14 mouse cellular contexts compared by ENCODE assay signal in the genomic region with DNA sequence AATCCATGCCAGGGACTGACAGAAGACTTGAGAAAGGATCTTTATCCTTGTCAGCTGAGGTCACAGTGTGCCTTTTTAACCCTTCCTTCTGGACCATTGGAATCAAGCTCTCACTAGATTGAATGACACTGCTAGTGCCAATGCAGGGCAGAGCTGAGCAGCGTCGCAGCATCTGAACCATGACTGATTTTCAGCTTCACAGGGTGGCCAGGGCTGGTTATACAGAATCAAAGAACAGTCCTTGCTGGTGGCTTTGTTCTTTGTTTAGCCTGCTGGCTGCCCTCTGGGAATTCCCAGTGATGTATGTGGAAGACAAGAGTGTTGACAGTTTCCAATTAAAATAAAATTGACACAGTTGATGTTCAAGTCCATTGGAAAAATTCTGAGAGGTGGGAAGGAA. TPM values are rescaled to one million over a fixed set of nuclear protein-coding genes. Genes with fewer than 3 reads are reported as not detected.
DNase-seq lines count a peak whose midpoint lies in the region; ATAC-seq and TF ChIP-seq lines count a peak whose summit lies in the region.
"Had no signal": no experiment of that assay in that cellular context is flagged by ENCODE, and none has a peak within 500 bp of the region (broad histone marks: within the 10 kb centered on the region; RNA-seq: fewer than 3 reads in every experiment).

No protein-coding gene starts in this region.

- H3K4me3 ChIP-seq in layer of hippocampus, adult 2 months = no peak overlapping the region
- no peak overlapping the region for H3K4me3 ChIP-seq in hindbrain, embryonic 11.5 days (ENCODE audit: low read depth, low read length)
- H3K4me3 ChIP-seq in midbrain, embryonic 11.5 days (ENCODE audit: low read depth, low read length) = no peak overlapping the region
- H3K4me3 ChIP-seq: heart, embryonic 12.5 days had no signal

- no peak for DNase-seq in layer of hippocampus, adult 2 months (ENCODE audit: low spot score in 2 of 2)
- DNase-seq in layer of hippocampus, adult 8-10 months (ENCODE audit: low spot score in 2 of 2) = no peak
- DNase-seq in hindbrain, embryonic 11.5 days (ENCODE audit: low spot score) = peak; percentile 50
- DNase-seq in midbrain, embryonic 11.5 days (ENCODE audit: low spot score, missing footprints) = no peak
- peak; percentile 31 for DNase-seq in retina, embryonic 14.5 days (ENCODE audit: low spot score)
- no peak for DNase-seq in heart, postnatal 25 days (ENCODE audit: low spot score)
- no peak for DNase-seq in urinary bladder, postnatal 14 days (ENCODE audit: low spot score)
- DNase-seq: cerebellum, adult 8-10 months; gastrocnemius, postnatal 36 days; kidney, adult 8-10 months; liver, postnatal 0 days; lung, postnatal 36 days; right cerebral cortex, postnatal 4 days had no signal

- peak overlapping the region; percentile 52; the same call in 1 of the 2 replicates for H3K27ac ChIP-seq in layer of hippocampus, adult 2 months
- H3K27ac ChIP-seq in hindbrain, embryonic 11.5 days (ENCODE audit: low read depth, low read length) = peak overlapping the region; percentile 40; the same call in 1 of the 2 replicates
- H3K27ac ChIP-seq in midbrain, embryonic 11.5 days (ENCODE audit: low read depth, low read length) = peak overlapping the region; percentile 36

- no peak overlapping the region for H3K9ac ChIP-seq in hindbrain, embryonic 11.5 days (ENCODE audit: low read depth, low read length)
- H3K9ac ChIP-seq in midbrain, embryonic 11.5 days (ENCODE audit: low read length) = no peak overlapping the region
- H3K9ac ChIP-seq: heart, embryonic 12.5 days; liver, postnatal 0 days had no signal

- H3K4me2 ChIP-seq in hindbrain, embryonic 11.5 days (replicated peaks; ENCODE audit: low read depth, low read length) = no peak overlapping the region
- H3K4me2 ChIP-seq in midbrain, embryonic 11.5 days = no peak overlapping the region
- H3K4me2 ChIP-seq: heart, embryonic 12.5 days had no signal

- 0 out of 2 replicates have a peak, but pooled peaks cover 3% of the 10 kb centered on the region for H3K36me3 ChIP-seq in hindbrain, embryonic 11.5 days (ENCODE audit: control insufficient read depth, insufficient read depth, low read length)
- H3K36me3 ChIP-seq in midbrain, embryonic 11.5 days (ENCODE audit: control insufficient read depth, insufficient read depth, low read length) = peaks cover 3% of the 10 kb centered on the region; the same call in 1 of the 2 replicates

- intact Hi-C loops in heart, postnatal 25 days (cut with DNase I) = no loop called here

- peak; percentile 91 for ATAC-seq in hindbrain, embryonic 11.5 days (ENCODE audit: low FRiP score)
- ATAC-seq in midbrain, embryonic 11.5 days (ENCODE audit: low FRiP score) = peak; percentile 92
- ATAC-seq: liver, postnatal 0 days had no signal

- H3K4me1 ChIP-seq in hindbrain, embryonic 11.5 days (replicated peaks; ENCODE audit: control insufficient read depth, insufficient read depth, low read length) = no peaks in the 10 kb centered on the region
- peaks cover 7% of the 10 kb centered on the region; the same call in 1 of the 2 replicates for H3K4me1 ChIP-seq in midbrain, embryonic 11.5 days (ENCODE audit: control insufficient read depth, insufficient read depth, low read length)
- H3K4me1 ChIP-seq: heart, embryonic 12.5 days had no signal

- no peaks in the 10 kb centered on the region for H3K27me3 ChIP-seq in hindbrain, embryonic 11.5 days (ENCODE audit: control insufficient read depth, insufficient read depth, low read length)
- H3K27me3 ChIP-seq in midbrain, embryonic 11.5 days (ENCODE audit: control insufficient read depth, insufficient read depth, low read length) = no peaks in the 10 kb centered on the region
- H3K27me3 ChIP-seq: heart, embryonic 12.5 days had no signal

- no peaks in the 10 kb centered on the region for H3K9me3 ChIP-seq in hindbrain, embryonic 11.5 days (ENCODE audit: control insufficient read depth, low read length)
- no peaks in the 10 kb centered on the region for H3K9me3 ChIP-seq in midbrain, embryonic 11.5 days (ENCODE audit: control insufficient read depth, low read length)
- H3K9me3 ChIP-seq: heart, embryonic 12.5 days had no signal

- WGBS in hindbrain, embryonic 11.5 days = 16% methylated on average over 2 of the region's 2 CpGs
- WGBS in midbrain, embryonic 11.5 days = 30% methylated on average over 2 of the region's 2 CpGs

- TF ChIP-seq CTCF in layer of hippocampus, adult 2 months (conservative IDR thresholded peaks at IDR 0.05) = no peak

RNA-seq across cellular contexts. Expression of gene Itgb1, which starts 46.8 kb away (rescaled TPM):
- 10 to 100 TPM; 36.4 to 36.8 TPM for total RNA-seq in layer of hippocampus, adult 2 months (2021)
- total RNA-seq in layer of hippocampus, adult 8-10 months (2022) = 10 to 100 TPM; 37.0 to 52.4 (median 45.1) TPM
- polyA plus RNA-seq in hindbrain, embryonic 11.5 days (2014; fragmentation: Nextera tagmentation; extraction: Ambion mirVana) = 164 and 192 TPM in 2 replicates
- polyA plus RNA-seq in midbrain, embryonic 11.5 days (2014; fragmentation: Nextera tagmentation; extraction: Ambion mirVana) = 165 and 188 TPM in 2 replicates
- total RNA-seq in heart, postnatal 25 days (2021) = 100 to 1,000 TPM; 383 to 412 TPM

Comparison
In these comparisons a context has a peak if more than half of its experiments do, and no peak if none do; other contexts are left out.
1. DNase-seq: peak in hindbrain, embryonic 11.5 days (single experiment) and retina, embryonic 14.5 days (single experiment); none in layer of hippocampus, adult 2 months (0 of 2), layer of hippocampus, adult 8-10 months (0 of 2), midbrain, embryonic 11.5 days (single experiment), heart, postnatal 25 days (single experiment) and urinary bladder, postnatal 14 days (single experiment).
2. RNA of gene Itgb1, which starts 46.8 kb away (total RNA-seq): 383 to 412 TPM in heart, postnatal 25 days; 37.0 to 52.4 TPM in layer of hippocampus, adult 8-10 months and 36.4 to 36.8 TPM in layer of hippocampus, adult 2 months; every median in the first group is over 4 times any median in the second.
3. Peak in every context shown above with its lines, with median percentiles within 50 percentile points of each other: H3K27ac ChIP-seq.